Mouse (Mus musculus) cerebellum, adult (tissue): ENCODE measurements around the gene Cep128.
"Not testable (repeated sequence)": the region's sequence is repeated elsewhere in the genome, so short reads cannot be mapped to it uniquely, and the experiment has no call there.

ENCODE experiments used
- ATAC-seq: cut with Nextera tagmentation; 2 replicates; pipeline ENCODE4 v1.9.2; 2017; ENCODE audit warnings: mild to moderate bottlenecking, moderate library complexity, mixed read lengths; ENCODE audit not compliant: insufficient number of reproducible peaks, low FRiP score, low TSS enrichment

The Cep128 gene

DNA sequence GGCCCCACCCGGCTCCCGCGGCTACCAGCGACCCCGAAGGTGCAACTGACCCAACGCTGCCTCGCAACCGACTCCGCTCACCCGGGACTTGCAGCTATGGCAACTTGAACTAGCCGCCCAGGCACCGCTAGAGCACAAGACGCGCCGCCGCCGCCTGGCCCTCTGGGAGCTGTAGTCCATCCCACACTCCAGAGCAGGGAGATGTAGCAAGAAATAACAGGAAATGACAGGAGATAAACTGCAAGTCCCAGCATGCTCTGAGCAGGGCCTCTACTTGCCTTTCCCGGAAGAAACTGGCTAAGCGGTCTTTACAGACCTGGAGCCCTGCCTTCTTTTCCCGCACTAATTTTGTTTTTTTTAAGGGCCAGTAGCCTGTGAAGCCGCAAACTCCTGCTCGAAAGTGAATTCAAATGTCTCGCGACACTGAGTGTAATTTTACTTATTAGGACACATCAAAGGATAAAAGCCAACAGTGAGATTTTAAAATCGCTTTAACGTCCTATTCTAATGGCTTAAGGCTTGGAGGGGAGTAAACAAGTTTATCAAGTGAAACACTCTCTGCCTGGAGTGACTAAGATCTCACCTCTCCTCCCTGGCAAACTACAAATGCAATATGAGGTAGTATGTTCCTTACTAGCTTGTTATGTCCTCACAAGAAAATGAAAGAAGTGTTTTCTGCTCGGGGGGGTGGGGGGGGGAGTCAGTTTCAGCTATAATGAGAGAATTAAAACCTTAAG lies at the start of gene Cep128, which contains the start of gene Tshr:
Gene Cep128, minus strand, starts transcription at position 129 of the 737 bp plus-strand sequence.
Gene Tshr, plus strand, starts transcription at position 283 of the 737 bp plus-strand sequence.
- ATAC-seq = peak; percentile 100

- ATAC-seq = no peak
Observed at GRCm38 (mm10) chr12:91427129-91427528, 42.9 kb upstream of the Cep128 start.

DNA sequence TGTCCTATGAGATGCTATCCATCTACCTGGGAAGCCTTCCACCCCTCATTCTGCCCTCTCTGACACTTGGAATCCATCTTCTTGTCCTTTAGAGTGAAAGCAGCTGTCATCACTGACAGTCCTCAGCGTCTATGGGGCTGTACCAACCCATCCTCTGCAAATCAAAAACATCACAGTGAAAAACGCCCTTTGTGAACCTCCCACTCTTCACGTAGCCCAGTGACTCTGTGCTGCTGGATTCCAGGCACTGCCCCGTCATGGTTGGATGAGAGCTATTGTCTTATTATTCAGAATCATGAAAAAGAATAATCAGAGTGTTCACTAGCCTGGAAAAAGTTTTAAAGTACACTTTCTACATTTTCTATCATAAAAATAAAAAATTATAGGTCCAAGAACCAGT lies 42.3 kb upstream of the Cep128 start:
- no peak for ATAC-seq

DNA sequence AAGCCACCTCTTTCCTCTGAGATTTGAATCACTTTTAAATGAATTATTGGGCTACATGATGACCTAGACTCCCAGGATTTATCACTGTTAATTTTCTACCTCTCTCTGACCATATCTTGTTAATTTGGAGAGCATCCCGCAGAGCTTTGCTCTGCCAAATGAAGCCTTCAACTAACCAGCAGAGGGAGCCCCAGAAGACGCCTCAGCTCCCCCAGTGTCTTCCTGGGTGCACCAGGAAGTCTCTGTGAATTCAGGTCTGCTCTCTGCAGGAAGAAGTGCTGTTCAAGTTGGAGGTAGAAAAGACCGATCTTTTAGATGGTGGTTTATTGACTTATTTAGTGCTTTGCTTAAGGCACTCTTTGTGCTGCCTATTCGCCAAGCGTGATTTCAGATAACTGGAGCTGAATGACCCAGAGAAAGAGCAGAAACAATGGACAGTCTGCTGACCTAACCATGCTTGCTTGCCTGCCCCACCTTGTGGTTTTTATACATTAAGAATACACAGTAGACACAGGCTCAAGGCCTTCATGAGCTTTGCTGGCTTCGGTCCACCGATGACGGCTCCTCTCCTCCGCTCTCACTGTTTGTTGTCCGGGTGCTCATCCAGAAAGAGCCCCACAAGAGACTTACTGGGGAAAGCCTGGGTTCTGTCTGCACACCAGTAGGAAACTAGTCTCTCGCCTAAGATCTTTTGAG lies 39.1 kb upstream of the Cep128 start:
- ATAC-seq = peak; percentile 58; the same call in 1 of the 2 replicates

- no peak for ATAC-seq
Observed at GRCm38 (mm10) chr12:91421272-91421671, 37.1 kb upstream of the Cep128 start.

- ATAC-seq = no peak
Observed at GRCm38 (mm10) chr12:91418791-91419190, 34.6 kb upstream of the Cep128 start.

- ATAC-seq = no peak
Observed at GRCm38 (mm10) chr12:91416828-91417227, 32.6 kb upstream of the Cep128 start.

DNA sequence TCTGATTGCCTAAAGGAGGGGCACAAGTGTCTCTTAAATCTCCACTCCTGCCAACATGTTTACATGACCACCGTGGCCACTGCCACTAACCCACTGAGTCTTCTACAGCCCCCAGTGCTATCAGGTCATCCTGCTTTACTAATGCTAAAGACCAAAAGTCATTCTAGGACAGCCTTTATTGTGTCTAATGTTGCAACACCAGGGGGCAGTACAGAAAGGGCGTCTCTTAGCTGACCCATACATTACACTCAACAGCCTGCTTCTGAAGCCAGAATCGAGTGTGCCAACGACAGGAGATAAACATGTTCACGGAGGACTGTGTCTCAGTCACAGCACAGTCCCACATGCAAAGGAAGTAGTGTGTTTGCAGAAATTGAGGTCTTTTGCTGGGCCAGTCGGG lies 30.9 kb upstream of the Cep128 start:
- ATAC-seq = no peak

DNA sequence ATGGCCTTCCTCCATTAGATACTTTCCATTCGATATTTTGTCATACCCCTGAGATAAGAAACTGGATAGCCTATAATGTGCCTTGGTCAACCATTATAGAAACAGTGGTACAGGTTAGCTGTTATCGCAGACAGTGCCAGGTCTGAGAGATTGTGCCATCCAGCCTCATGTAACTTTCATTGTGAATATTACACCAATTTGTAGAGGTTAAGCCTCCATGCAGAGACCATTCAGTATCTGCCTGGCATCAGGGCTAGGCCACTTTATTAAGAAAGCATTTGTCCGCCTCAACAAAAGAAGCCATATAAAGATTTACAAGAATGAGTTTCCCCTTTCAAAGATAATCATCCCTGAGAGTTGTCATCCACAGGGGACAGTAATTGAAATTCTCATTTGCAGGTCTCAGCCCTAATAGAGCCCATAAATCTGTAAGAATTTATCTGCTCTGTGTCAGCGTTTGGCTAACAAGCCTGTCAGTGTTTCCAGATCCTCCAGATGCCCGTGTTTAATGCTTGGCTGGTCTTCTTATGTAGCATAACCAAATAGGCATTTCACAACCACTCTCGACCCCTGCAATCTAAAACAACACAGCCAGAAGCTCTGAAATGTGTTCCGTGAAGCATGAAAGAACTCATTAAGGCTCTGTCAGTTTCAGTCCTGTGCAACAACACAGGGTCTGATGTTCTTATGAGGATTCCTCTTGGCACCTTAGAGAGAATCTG lies 28.4 kb upstream of the Cep128 start:
- no peak for ATAC-seq

GRCm38 (mm10) chr12:91410306-91410705 lies 26.1 kb upstream of the Cep128 start:
- ATAC-seq = no peak

- ATAC-seq = 0 out of 2 replicates have a peak, but pooled peaks have one; percentile 9
Observed at GRCm38 (mm10) chr12:91401049-91401352, 16.8 kb upstream of the Cep128 start.

GRCm38 (mm10) chr12:91400232-91401048 lies 16.2 kb upstream of the Cep128 start:
- ATAC-seq = peak; percentile 92

- ATAC-seq = peak; percentile 31
Observed at GRCm38 (mm10) chr12:91383516-91384264, 519 bp downstream of the Cep128 start.

DNA sequence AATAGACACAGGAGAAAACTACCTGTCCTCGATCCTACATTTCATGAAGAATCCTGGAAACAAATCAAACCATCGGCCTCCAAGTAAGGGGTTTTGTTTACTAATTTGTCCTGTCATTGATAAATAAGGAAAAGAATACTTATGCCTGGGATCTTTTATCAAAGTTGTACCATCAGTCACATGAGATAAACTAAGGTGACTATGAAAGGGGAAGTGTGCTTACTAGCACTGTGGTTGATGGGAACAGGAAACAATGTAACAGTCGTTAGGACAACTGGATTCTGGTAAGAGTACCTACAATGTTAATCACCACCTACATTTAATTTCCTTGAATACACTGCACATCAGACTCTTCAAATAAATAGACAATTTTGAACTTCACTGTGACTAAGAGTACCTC lies 15.0 kb downstream of the Cep128 start:
- no peak for ATAC-seq

GRCm38 (mm10) chr12:91353783-91354182 lies 30.4 kb downstream of the Cep128 start:
- no peak for ATAC-seq

DNA sequence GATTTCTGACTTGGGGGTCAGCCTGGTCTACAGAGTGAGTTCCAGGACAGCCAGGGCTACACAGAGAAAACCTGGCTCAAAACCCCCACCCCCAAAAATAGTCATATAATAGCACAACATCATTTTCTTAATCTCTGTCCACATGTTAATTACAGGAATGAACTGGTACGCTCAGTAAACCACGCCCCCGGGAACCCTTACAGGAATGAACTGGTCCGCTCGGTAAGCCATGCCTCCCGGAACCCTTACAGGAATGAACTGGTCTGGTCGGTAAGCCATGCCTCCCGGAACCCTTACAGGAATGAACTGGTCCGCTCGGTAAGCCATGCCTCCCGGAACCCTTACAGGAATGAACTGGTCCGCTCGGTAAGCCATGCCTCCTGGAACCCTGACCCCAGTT lies 45.6 kb downstream of the Cep128 start:
- ATAC-seq = not testable (repeated sequence)

GRCm38 (mm10) chr12:91327527-91327926 lies 56.7 kb downstream of the Cep128 start:
- ATAC-seq = no peak

DNA sequence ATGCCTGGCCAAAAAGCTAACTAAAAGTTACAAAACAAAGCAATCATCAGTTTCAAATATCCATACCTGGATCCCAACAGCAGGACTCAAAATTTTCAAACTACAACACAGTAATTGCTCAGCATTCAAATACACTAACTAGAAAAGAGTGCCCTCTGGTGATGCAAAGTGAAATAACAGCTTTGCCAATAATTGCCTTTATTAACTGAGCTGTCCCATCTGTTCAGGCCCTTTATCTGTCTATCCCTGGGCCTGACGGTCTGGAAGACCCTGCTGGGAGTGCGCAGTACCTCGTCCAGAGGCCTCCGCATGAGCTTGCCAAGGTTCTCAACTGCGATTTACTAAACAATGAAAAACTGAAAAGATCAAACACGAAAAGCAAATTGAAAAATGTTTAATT lies 58.1 kb downstream of the Cep128 start:
- ATAC-seq = peak; percentile 78

GRCm38 (mm10) chr12:91315026-91315425 lies 69.2 kb downstream of the Cep128 start:
- ATAC-seq = no peak
